Mouse (Mus musculus) heart, adult 18-20 months (tissue): ENCODE results near the gene Gm49321. TPM values are rescaled to one million over a fixed set of nuclear protein-coding genes. Genes with fewer than 3 reads are reported as not detected.

ENCODE experiments used
- DNase-seq, 2 experiments: peaks; one replicate each; pipeline ENCODE4 v3.0.0; 2021 to 2022; ENCODE audit warnings: mixed read lengths in 1 of 2
- long read RNA-seq, 2 experiments: library from polyadenylated mRNA; stranded (forward); transcript quantifications; one replicate each; pipeline ENCODE4 v2.0.0; 2021
- total RNA-seq, 2 experiments: library from RNA; stranded (reverse); gene quantifications; 2 replicates each; pipeline ENCODE4 v1.2.3; 2021

The Gm49321 gene
- total RNA-seq = 1 to 10 TPM; 6.0 to 6.5 TPM
- long read RNA-seq, experiment 1 = 0 reads
- long read RNA-seq, experiment 2, partial matches to known transcripts = 0 of 1 reads
- long read RNA-seq, experiment 2, other reads (novel, unspliced or antisense) = 1 of 1 reads

- no peak for DNase-seq
Observed at GRCm38 (mm10) chr12:73937353-73937752, at the start of gene Gm49321. Gene Gm49321 (plus strand): TSS chr12:73937653.

- DNase-seq = no peak
Observed at GRCm38 (mm10) chr12:73888003-73888783, 49.3 kb upstream of the Gm49321 start.

DNA sequence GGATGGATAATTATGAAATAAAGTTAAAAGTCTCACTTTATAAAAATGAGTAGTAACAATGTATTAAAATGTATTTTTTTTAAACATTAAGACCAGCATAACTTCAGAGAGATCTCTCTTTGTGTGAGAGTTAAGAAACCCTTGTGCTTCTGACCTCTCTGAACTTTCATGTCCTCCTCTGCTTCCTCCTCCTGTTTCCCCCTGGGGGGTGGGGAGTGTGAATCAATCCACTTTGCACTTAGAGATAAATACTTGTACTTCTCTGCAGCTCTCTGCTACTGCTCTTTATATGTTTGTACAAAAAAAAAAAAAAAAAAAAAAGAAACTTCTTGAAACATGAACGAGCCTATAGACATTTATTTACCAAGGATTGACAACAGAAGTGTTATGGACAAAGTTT is 47.9 kb upstream of the Gm49321 start:
- peak in 1 of 2 experiments; percentile 36 for DNase-seq

GRCm38 (mm10) chr12:73890086-73890485 is 47.4 kb upstream of the Gm49321 start:
- no peak for DNase-seq

DNA sequence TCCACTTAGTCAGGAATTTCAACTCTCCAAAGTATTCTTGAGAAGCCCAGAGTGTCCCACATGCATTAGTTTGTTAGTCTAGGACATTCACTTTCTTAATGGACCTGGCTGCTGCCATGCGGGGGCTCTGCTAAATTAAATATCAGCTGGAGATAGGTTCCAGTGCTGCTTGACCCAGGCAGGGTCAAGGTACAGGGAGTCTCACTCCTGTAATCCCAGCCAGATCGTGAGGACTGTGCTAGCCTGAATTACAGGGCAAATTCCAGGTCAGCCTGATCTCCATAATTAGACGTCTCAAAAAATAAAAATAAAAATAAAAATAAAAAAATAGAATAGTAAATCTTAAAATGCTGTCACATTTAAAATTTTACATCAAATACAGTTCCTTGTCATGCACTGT is 44.8 kb upstream of the Gm49321 start:
- no peak for DNase-seq

DNA sequence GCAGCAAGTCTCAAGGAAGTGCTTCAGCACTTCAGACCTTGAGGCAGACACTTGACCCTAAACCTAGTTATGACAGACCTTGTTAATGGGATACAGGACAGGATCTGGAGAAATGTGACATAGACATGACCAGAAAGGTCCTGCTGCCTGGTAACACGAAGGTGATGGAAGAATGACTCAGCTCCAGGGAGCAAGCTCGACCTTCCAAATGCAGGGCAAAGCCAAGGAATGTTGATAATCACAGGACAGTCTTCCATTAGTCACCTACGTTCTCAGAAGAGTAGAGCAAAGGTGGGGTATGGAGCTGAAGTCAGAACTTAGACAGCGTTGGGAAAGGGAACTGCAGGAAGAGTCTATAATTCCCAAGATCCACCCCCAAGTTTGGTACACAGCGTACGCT is 42.6 kb upstream of the Gm49321 start:
- no peak for DNase-seq

- DNase-seq = no peak
Observed at GRCm38 (mm10) chr12:73895674-73896073, 41.8 kb upstream of the Gm49321 start.

- DNase-seq = no peak
Observed at GRCm38 (mm10) chr12:73896471-73896870, 41.0 kb upstream of the Gm49321 start.

- no peak for DNase-seq
Observed at GRCm38 (mm10) chr12:73898281-73898680, 39.2 kb upstream of the Gm49321 start.

DNA sequence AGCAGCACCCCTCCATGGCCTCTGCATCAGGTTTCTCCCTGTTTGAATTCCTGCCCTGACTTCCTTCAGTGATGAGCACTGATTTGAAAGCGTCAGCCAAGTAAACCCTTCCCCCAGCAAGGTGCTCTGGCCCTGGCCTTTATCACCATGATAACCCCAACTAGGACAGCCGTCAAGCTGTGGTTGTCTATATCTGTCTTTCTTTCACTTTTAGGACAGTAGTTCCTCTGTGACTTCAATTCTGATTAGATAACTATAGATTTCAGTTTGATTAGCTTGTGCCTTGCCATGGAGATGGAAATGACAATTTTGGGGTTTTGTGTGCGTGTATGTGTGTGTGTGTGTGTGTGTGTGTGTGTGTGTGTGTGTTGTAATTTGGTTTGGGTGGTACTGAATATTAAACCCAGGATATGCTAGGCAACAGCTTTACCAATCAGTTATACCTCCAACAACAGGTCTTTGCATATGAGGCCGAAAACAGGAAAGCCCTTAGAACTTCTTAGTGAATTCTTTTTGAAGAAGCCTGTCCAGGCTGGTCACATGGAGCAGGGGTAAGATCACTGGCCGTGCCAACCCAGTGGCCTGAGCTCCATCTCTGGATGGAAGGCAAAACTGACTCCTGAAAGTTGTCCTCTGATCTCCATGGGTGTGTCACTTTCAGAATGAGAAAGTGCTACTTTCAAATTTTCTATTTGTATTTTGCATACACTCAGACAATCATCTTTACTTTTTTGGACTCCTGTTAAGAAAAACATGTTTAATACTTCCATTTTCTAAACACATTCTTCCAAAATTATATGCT is 33.1 kb upstream of the Gm49321 start:
- DNase-seq = no peak

DNA sequence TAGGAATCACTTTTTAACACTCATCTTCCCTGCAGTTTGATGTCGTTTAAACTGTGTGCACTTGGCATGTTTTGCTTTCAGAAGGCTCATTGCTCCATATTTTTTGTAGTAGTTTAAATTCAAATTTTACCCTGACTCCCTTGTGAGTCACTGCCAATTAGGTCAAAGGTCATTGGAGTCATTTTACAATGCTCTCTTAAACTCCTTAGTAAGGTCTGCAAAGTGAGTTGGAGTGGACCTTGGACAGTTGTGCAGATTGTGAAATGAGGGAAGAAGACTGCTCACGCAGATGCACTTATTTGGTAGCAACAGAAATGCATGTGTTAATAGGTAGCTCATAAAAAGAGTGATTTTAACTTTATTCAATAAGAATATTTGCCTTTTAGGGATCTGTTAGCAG is 32.4 kb upstream of the Gm49321 start:
- peak in 1 of 2 experiments; percentile 19 for DNase-seq

- no peak for DNase-seq
Observed at GRCm38 (mm10) chr12:73905555-73905954, 31.9 kb upstream of the Gm49321 start.

GRCm38 (mm10) chr12:73907079-73907672 is 30.3 kb upstream of the Gm49321 start:
- no peak for DNase-seq

GRCm38 (mm10) chr12:73907673-73908150 is 29.7 kb upstream of the Gm49321 start:
- peak; percentile 95 to 99 for DNase-seq

DNA sequence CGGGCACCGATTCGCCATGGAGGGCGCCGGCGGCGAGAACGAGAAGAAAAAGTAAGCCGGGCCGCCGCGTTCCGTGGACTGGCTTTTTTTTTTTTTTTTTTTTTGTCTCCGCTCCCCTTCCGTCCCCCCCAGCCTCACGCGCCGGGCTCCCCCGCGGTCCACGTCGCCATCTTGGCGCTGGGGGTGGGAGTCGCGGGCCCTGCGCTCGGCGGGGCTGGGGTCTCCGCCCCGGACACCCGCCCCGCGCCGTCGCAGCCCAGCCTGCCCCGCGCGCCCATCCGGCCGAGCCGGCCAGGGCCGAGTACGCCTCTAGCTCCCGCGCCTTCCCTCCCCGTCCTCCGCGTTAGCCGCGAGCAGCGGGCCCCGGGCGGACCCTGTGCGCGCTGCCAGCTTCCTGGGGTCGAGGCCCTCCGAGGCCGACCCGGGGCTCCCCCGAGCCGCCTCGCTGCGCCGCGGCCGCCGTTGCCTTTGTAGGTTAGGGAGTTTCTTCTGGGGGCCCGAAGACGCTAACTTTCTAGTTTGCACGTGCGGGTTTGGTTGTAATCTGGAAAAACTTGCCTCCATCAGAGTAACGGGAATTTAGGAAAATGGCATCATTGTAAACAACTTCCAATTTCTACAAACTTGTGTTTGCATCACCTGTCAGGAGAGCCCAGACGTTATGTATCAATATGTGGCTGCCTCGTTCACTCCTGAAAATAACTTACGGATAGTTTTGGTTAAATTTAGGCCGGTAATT is 29.0 kb upstream of the Gm49321 start:
- peak; percentile 70 to 73 for DNase-seq

- DNase-seq = no peak
Observed at GRCm38 (mm10) chr12:73909013-73909575, 28.4 kb upstream of the Gm49321 start.

- no peak for DNase-seq
Observed at GRCm38 (mm10) chr12:73918479-73918878, 19.0 kb upstream of the Gm49321 start.

DNA sequence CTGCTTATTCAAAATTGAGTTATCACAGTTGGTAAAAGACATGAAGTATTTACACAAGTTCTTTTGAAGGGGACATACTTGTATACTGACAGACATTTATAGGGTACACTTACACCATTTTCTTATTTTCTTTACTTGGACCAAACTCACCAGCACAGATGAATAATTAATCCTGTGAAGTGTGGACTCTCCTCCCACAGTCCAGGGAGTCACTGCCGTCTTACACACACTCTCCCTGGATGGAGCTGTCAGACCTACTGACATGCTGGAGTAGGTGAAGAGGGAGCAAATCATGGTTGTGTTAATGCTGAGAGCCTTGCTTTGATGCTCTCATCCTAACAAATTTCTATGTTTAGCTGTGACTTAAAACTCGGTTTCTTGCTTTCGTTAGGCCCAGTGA is 7.2 kb upstream of the Gm49321 start:
- DNase-seq = no peak

DNA sequence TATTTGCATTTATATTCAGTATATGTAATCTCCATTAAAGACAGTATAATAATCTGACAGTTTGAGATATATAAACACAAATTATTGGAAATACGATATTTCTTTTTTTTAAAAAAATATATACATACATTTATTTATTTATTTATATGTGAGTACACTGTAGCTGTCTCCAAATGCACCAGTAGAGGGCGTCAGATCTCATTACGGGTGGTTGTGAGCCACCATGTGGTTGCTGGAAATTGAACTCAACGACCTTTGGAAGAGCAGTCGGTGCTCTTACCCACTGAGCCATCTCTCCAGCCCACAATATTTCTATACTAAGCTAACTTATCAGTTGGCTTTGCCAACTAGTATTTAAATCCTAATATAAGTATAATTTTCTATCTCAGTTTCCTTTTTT is 6.2 kb upstream of the Gm49321 start:
- peak in 1 of 2 experiments; percentile 49 for DNase-seq

DNA sequence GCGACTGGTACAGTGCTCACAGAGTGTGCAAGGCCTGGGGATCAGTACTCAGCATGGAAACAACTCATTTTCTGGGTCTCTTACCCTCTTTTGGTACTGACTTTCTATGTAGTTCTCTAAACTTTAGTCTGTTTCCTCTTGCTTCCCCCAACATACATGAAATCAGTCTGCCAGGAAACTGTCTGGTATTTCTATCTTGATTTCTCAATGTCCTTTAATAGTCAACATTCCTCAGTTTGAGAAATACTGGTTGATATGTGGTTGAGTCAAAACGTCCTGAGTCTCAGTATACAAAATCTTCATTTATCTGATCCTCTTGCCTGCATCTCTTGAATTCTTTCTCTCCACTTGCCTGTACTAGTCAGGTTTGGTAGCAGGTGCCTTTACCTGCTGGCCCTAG is 2.9 kb upstream of the Gm49321 start:
- DNase-seq = no peak

DNA sequence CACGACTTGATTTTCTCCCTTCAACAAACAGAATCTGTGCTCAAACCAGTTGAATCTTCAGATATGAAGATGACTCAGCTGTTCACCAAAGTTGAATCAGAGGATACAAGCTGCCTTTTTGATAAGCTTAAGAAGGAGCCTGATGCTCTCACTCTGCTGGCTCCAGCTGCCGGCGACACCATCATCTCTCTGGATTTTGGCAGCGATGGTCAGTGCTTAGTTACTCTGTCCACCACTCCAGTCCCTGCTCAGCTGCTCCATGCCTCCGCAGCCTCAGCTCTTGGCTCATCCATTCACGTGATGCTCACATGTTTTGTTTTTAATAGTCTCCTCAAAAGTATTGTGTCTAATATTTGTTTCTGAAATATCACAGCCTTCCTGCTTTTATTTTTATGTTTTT is 2.1 kb downstream of the Gm49321 start:
- peak; percentile 49 to 53 for DNase-seq

DNA sequence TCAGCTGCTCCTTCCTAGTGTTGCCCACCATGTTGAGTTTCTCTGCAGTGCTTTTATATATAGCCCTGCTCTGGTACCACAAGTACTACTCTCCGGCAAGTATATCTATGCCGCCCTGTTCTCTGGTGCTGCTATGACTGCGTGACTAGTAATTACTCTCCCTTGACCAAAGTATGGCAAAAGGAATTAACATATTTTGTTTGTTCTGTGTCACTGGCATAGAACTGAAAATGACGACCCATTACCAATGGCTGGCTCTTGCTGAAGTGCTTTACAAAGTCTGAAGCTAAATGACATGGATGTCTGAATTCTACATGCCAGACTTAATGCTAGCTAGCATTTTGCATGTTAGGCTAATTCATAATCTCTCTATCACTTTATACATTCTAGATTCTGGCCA is 11.0 kb downstream of the Gm49321 start:
- no peak for DNase-seq
